9 mouse cellular contexts compared by ENCODE assay signal in the genomic region with DNA sequence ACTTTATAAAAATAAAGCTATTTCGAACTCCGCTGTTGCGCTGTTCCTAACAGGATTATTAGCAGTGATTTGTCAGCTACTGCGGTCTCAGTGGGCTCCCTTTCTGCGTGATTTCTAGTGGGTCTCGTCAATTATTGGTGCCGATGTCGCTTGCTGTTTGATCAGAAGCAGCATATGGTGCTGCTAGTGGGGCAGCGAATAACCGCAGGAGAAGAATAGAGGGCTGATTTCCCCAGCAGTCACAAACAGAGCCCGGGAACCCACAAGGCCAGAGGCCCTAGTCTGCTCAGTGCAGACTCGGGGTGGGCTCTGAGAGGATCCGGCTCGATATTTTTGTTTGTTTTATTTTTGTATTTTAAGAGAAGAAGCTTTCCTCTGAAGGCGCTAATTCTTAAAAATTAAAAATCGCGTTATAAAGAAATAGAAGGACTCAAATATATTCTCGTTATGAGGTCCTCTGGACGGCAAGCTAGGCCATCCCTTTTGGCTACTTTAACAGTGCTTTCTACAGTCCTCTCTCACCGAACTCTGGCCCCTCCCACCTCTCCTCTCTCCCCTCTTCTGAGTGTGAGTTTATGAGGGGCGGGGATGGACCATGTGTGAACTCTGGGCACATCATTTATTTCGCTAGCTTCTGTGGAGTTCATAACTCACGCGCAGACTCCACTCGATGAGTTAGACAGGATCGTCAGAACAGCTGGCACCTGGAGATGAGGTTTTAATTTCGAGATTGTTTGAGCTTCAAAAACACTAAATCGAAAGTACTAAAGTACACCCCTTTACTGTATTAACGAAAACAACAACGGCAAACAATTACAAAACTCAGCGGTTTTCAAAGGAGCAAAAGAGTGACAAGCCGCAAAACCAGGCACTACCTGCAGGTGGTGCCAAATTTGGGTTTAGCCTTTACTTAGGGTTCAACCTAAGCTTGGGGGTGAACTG. TPM values are rescaled to one million over a fixed set of nuclear protein-coding genes. Genes with fewer than 3 reads are reported as not detected.
DNase-seq lines count a peak whose midpoint lies in the region; ATAC-seq and TF ChIP-seq lines count a peak whose summit lies in the region.
"Had no signal": no experiment of that assay in that cellular context is flagged by ENCODE, and none has a peak within 500 bp of the region (broad histone marks: within the 10 kb centered on the region; RNA-seq: fewer than 3 reads in every experiment).

No protein-coding gene starts in this region.

- H3K4me3 ChIP-seq in midbrain, embryonic 10.5 days: peak overlapping the region; percentile 59
- H3K4me3 ChIP-seq in midbrain, embryonic 15.5 days: no peak overlapping the region
- H3K4me3 ChIP-seq in cortical plate, adult 2 months (ENCODE audit: insufficient read depth, low read length): no peak overlapping the region
- H3K4me3 ChIP-seq in midbrain, embryonic 14.5 days (replicated peaks; ENCODE audit: low read depth, low read length): 0 out of 2 replicates have a peak overlapping the region, but pooled peaks have one; percentile 3
- H3K4me3 ChIP-seq: lung, embryonic 15.5 days had no signal

- H3K4me2 ChIP-seq in midbrain, embryonic 15.5 days: no peak overlapping the region
- no peak overlapping the region for H3K4me2 ChIP-seq in midbrain, embryonic 14.5 days (ENCODE audit: low read length)
- H3K4me2 ChIP-seq: lung, embryonic 15.5 days had no signal

- TF ChIP-seq CTCF in cortical plate, adult 2 months (IDR thresholded peaks at IDR 0.05; ENCODE audit: extremely low read depth, insufficient read depth, low read length): 0 out of 2 replicates have a peak, but pooled peaks have one; percentile 2

- no peaks in the 10 kb centered on the region for H3K9me3 ChIP-seq in midbrain, embryonic 10.5 days (replicated peaks)
- no peaks in the 10 kb centered on the region for H3K9me3 ChIP-seq in midbrain, embryonic 15.5 days
- H3K9me3 ChIP-seq in midbrain, embryonic 14.5 days (ENCODE audit: control insufficient read depth, low read length): no peaks in the 10 kb centered on the region
- H3K9me3 ChIP-seq: lung, embryonic 15.5 days had no signal

- H3K27ac ChIP-seq in midbrain, embryonic 10.5 days (replicated peaks): peak overlapping the region; percentile 53
- H3K27ac ChIP-seq in midbrain, embryonic 15.5 days: no peak overlapping the region
- H3K27ac ChIP-seq in cortical plate, adult 2 months (ENCODE audit: insufficient read depth, low read length): no peak overlapping the region
- no peak overlapping the region for H3K27ac ChIP-seq in midbrain, embryonic 14.5 days (replicated peaks; ENCODE audit: low read depth, low read length)
- H3K27ac ChIP-seq: lung, embryonic 15.5 days had no signal

- H3K27me3 ChIP-seq in midbrain, embryonic 10.5 days (ENCODE audit: low read depth, poor library complexity, severe bottlenecking): peaks cover 100% of the 10 kb centered on the region
- H3K27me3 ChIP-seq in midbrain, embryonic 15.5 days (replicated peaks): peaks cover 71% of the 10 kb centered on the region
- peaks cover 85% of the 10 kb centered on the region for H3K27me3 ChIP-seq in midbrain, embryonic 14.5 days (ENCODE audit: control insufficient read depth, insufficient read depth, low read length)

- ATAC-seq in midbrain, embryonic 15.5 days (replicated peaks): no peak
- ATAC-seq in midbrain, embryonic 14.5 days (ENCODE audit: low FRiP score, low TSS enrichment): no peak

- no peak for TF ChIP-seq POLR2A in cortical plate, adult 2 months (IDR thresholded peaks at IDR 0.05; ENCODE audit: extremely low read depth, insufficient read depth, low read length)

- no peaks in the 10 kb centered on the region for H3K36me3 ChIP-seq in midbrain, embryonic 10.5 days
- no peaks in the 10 kb centered on the region for H3K36me3 ChIP-seq in midbrain, embryonic 15.5 days (replicated peaks)
- H3K36me3 ChIP-seq in midbrain, embryonic 14.5 days (ENCODE audit: control insufficient read depth, insufficient read depth, low read length): no peaks in the 10 kb centered on the region
- H3K36me3 ChIP-seq: lung, embryonic 15.5 days had no signal

- WGBS in midbrain, embryonic 10.5 days: 1% methylated on average over 32 of the region's 32 CpGs
- WGBS in midbrain, embryonic 15.5 days: 1% methylated on average over 32 of the region's 32 CpGs
- under 1% methylated on average over 32 of the region's 32 CpGs for WGBS in midbrain, embryonic 14.5 days

- no peak overlapping the region for H3K9ac ChIP-seq in midbrain, embryonic 15.5 days
- no peak overlapping the region for H3K9ac ChIP-seq in midbrain, embryonic 14.5 days (replicated peaks; ENCODE audit: low read length)
- H3K9ac ChIP-seq: lung, embryonic 15.5 days had no signal

- peaks cover 50% of the 10 kb centered on the region for H3K4me1 ChIP-seq in midbrain, embryonic 10.5 days
- H3K4me1 ChIP-seq in midbrain, embryonic 15.5 days: peaks cover 17% of the 10 kb centered on the region
- no peaks in the 10 kb centered on the region for H3K4me1 ChIP-seq in cortical plate, adult 2 months (ENCODE audit: control insufficient read depth, insufficient read depth, low read length)
- peaks cover 10% of the 10 kb centered on the region; the same call in 1 of the 2 replicates for H3K4me1 ChIP-seq in midbrain, embryonic 14.5 days (ENCODE audit: control insufficient read depth, insufficient read depth, low read length)

- DNase-seq in midbrain, embryonic 10.5 days (ENCODE audit: low spot score): peak; percentile 58
- peak; percentile 70 for DNase-seq in kidney, adult 18-20 months
- peak; percentile 72 for DNase-seq in midbrain, embryonic 14.5 days
- no peak for DNase-seq in layer of hippocampus, adult 9-10 months (ENCODE audit: low spot score)
- no peak for DNase-seq in cerebellum, adult 18-20 months

RNA-seq across cellular contexts. Expression of a gene that starts 3.2 kb away (rescaled TPM):
- polyA plus RNA-seq in midbrain, embryonic 10.5 days (2016; fragmentation: Nextera tagmentation; extraction: Ambion mirVana): 6.5 and 10.5 TPM in 2 replicates
- polyA plus RNA-seq in midbrain, embryonic 15.5 days (2015; fragmentation: Nextera tagmentation; extraction: Ambion mirVana): 2.1 and 3.8 TPM in 2 replicates
- polyA plus RNA-seq in cortical plate, adult 2 months (2012; rRNA removed): not detected in 2 replicates
- 0.77 and 0.91 TPM in 2 replicates for polyA plus RNA-seq in midbrain, embryonic 14.5 days (2014; fragmentation: Nextera tagmentation; extraction: Ambion mirVana)
- polyA plus RNA-seq: cerebellum, adult 2 months; lung, embryonic 15.5 days had no signal

Comparison
In these comparisons a context has a peak if more than half of its experiments do, and no peak if none do; other contexts are left out.
1. H3K4me3 ChIP-seq: peak in midbrain, embryonic 10.5 days (single experiment) and midbrain, embryonic 14.5 days (single experiment); none in midbrain, embryonic 15.5 days (single experiment) and cortical plate, adult 2 months (single experiment).
2. DNase-seq: peak in midbrain, embryonic 10.5 days (single experiment), kidney, adult 18-20 months (single experiment) and midbrain, embryonic 14.5 days (single experiment); none in layer of hippocampus, adult 9-10 months (single experiment) and cerebellum, adult 18-20 months (0 of 2).